Mouse (Mus musculus) forebrain, embryonic 13.5 days (tissue): ENCODE measurements around the gene Abca12. TPM values are rescaled to one million over a fixed set of nuclear protein-coding genes. Genes with fewer than 3 reads are reported as not detected.

Source experiments
- ATAC-seq: fragments of 200-750 bp; cut with Nextera tagmentation; 2 replicates; pipeline ENCODE4 v1.8.0; 2017
- H3K27ac ChIP-seq: fragments of 300-500 bp; sonication (generic); 2 replicates; pipeline ENCODE4 v1.5.1; 2015; ENCODE audit warnings: inconsistent platforms, mild to moderate bottlenecking, moderate library complexity
- H3K27me3 ChIP-seq: fragments of 300-500 bp; sonication (generic); 2 replicates; pipeline ENCODE4 v1.6.1; 2015; ENCODE audit warnings: mild to moderate bottlenecking, inconsistent platforms
- H3K36me3 ChIP-seq: fragments of 300-500 bp; sonication (generic); 2 replicates; pipeline ENCODE4 v1.6.1; 2015; ENCODE audit warnings: mild to moderate bottlenecking, inconsistent platforms; ENCODE audit not compliant: poor library complexity, severe bottlenecking
- H3K4me1 ChIP-seq: fragments of 300-500 bp; sonication (generic); 2 replicates; pipeline ENCODE4 v1.6.1; 2015; ENCODE audit warnings: inconsistent platforms
- H3K4me2 ChIP-seq: fragments of 300-500 bp; sonication (generic); 2 replicates; pipeline ENCODE4 v1.6.1; 2015; ENCODE audit warnings: inconsistent platforms, mild to moderate bottlenecking, moderate library complexity
- H3K4me3 ChIP-seq: fragments of 300-500 bp; sonication (generic); 2 replicates; pipeline ENCODE4 v1.5.1; 2015; ENCODE audit warnings: mild to moderate bottlenecking, inconsistent platforms
- H3K9ac ChIP-seq: fragments of 300-500 bp; sonication (generic); 2 replicates; pipeline ENCODE4 v1.6.1; 2015; ENCODE audit warnings: mild to moderate bottlenecking, inconsistent platforms
- H3K9me3 ChIP-seq: fragments of 300-500 bp; sonication (generic); replicated peaks from 2 replicates; pipeline ENCODE4 v1.6.1; 2016; ENCODE audit warnings: inconsistent platforms
- WGBS: fragments of 180-500 bp; shearing (Covaris S2); methylation state at CpG from one replicate; pipeline ENCODE4 v1.1.7; 2015; 5-methylcytosine and 5-hydroxymethylcytosine counted together
- polyA plus RNA-seq: library from polyadenylated mRNA; unstranded; fragments of >200 nt; fragmentation: Nextera tagmentation; extraction: Ambion mirVana; gene quantifications from 2 replicates; pipeline ENCODE4 v1.2.1, GENCODE M21; 2015

The Abca12 gene
- polyA plus RNA-seq, 1 experiment from 2014 or later: not detected

- no peak overlapping the region for H3K27ac ChIP-seq
- H3K9ac ChIP-seq: no peak overlapping the region
- H3K9me3 ChIP-seq: no peaks in the 10 kb centered on the region
- no peaks in the 10 kb centered on the region for H3K36me3 ChIP-seq
- no peak overlapping the region for H3K4me2 ChIP-seq
- no peaks in the 10 kb centered on the region for H3K27me3 ChIP-seq
- ATAC-seq: no peak
- H3K4me3 ChIP-seq: no peak overlapping the region
- 83% methylated on average over 6 of the region's 6 CpGs for WGBS
- H3K4me1 ChIP-seq: no peaks in the 10 kb centered on the region
Measured at GRCm38 (mm10) chr1:71310614-71311013, 104.1 kb downstream of the Abca12 start.

DNA sequence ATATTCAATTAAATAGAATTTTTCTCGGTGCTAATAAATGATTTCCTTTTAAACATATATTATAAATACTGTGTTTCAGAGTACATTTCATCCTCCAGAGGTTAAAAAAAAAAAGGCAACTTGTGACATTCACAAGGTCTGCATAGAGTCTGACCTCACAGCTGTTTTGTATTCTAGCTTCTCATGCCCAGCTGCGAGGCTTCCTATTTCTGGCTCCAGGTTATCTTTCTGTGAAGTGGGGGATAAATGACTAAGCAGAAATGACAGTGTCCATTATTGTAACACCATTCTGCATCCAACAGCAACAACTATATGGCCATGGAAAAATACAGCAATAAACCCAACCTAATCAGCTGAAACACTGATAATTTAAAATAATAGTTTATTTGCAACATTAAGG, 107.3 kb downstream of the Abca12 start:
- Histone ChIP-seq H3K4me3 (no peak overlapping the region), H3K36me3 (no peaks in the 10 kb centered on the region), H3K9ac (no peak overlapping the region), H3K9me3 (no peaks in the 10 kb centered on the region), H3K27ac (no peak overlapping the region), H3K27me3 (no peaks in the 10 kb centered on the region), H3K4me2 (no peak overlapping the region), H3K4me1 (no peaks in the 10 kb centered on the region)
- 62% methylated on average over 2 of the region's 2 CpGs for WGBS
- ATAC-seq: no peak

GRCm38 (mm10) chr1:71306196-71306595, 108.5 kb downstream of the Abca12 start:
- WGBS: 58% methylated on average over 3 of the region's 3 CpGs
- Histone ChIP-seq H3K4me2 (no peak overlapping the region), H3K9ac (no peak overlapping the region), H3K4me1 (no peaks in the 10 kb centered on the region), H3K27ac (no peak overlapping the region), H3K36me3 (no peaks in the 10 kb centered on the region), H3K27me3 (no peaks in the 10 kb centered on the region), H3K4me3 (no peak overlapping the region), H3K9me3 (no peaks in the 10 kb centered on the region)
- ATAC-seq: no peak

GRCm38 (mm10) chr1:71304588-71304987, 110.1 kb downstream of the Abca12 start:
- H3K9me3 ChIP-seq: no peaks in the 10 kb centered on the region
- no peaks in the 10 kb centered on the region for H3K27me3 ChIP-seq
- H3K36me3 ChIP-seq: no peaks in the 10 kb centered on the region
- whole genome bisulfite sequencing: 70% methylated on average over 2 of the region's 2 CpGs
- ATAC-seq: no peak
- H3K4me3 ChIP-seq: no peak overlapping the region
- H3K4me1 ChIP-seq: no peaks in the 10 kb centered on the region
- no peak overlapping the region for H3K9ac ChIP-seq
- no peak overlapping the region for H3K27ac ChIP-seq
- H3K4me2 ChIP-seq: no peak overlapping the region

DNA sequence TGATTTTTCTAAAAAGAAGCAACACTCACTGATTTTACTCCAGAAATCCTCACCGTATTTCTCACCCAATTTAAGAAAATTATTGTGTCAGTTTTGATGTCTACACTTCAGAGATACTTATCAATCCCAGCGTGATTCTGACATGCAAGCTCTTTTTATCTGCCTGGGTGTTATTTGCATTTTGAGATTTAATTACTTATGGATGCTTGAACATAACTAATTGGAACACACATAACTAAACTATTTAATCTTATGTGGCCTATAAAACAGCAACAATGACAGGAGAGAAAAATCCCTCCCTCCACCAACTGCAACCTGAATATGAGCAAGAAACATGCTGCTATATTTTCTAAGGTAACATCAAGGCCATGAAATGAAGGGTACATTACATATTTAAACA, 117.7 kb downstream of the Abca12 start:
- Histone ChIP-seq H3K27ac (no peak overlapping the region), H3K27me3 (no peaks in the 10 kb centered on the region), H3K4me3 (no peak overlapping the region), H3K4me2 (no peak overlapping the region), H3K9me3 (no peaks in the 10 kb centered on the region), H3K36me3 (no peaks in the 10 kb centered on the region), H3K9ac (no peak overlapping the region), H3K4me1 (peaks cover 7% of the 10 kb centered on the region; the same call in 1 of the 2 replicates)
- no peak for ATAC-seq
- 28% methylated on average over 2 of the region's 2 CpGs for WGBS

DNA sequence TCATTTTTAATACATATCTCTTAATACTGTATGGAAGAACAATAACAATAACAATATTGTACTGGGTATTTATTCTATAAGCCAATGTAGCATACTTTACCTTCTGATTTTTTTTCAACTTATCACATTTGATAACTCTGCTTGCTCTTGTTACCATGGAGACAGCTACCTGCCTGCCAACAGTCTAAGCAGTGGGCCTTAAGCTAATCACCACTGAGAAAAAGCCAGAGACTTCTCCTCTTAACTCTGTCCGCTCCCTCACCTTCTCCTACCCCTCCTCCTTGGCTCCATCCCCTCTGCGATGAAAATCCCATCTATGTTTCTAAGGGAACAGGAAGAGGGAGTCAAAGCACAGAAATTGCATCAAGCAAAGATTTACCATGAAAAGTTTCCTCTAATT, 118.1 kb downstream of the Abca12 start:
- H3K27ac ChIP-seq: no peak overlapping the region
- no peaks in the 10 kb centered on the region for H3K27me3 ChIP-seq
- H3K4me3 ChIP-seq: no peak overlapping the region
- peak; percentile 66 for ATAC-seq
- no peaks in the 10 kb centered on the region for H3K36me3 ChIP-seq
- H3K4me2 ChIP-seq: no peak overlapping the region
- H3K9me3 ChIP-seq: no peaks in the 10 kb centered on the region
- H3K9ac ChIP-seq: no peak overlapping the region
- peaks cover 10% of the 10 kb centered on the region; the same call in 1 of the 2 replicates for H3K4me1 ChIP-seq
- WGBS: 50% methylated on average over 2 of the region's 2 CpGs

GRCm38 (mm10) chr1:71291917-71292316, 122.8 kb downstream of the Abca12 start:
- no peaks in the 10 kb centered on the region for H3K27me3 ChIP-seq
- no peak overlapping the region for H3K27ac ChIP-seq
- H3K9ac ChIP-seq: no peak overlapping the region
- 32% methylated on average over 3 of the region's 3 CpGs for WGBS
- no peaks in the 10 kb centered on the region for H3K9me3 ChIP-seq
- H3K4me3 ChIP-seq: no peak overlapping the region
- H3K36me3 ChIP-seq: no peaks in the 10 kb centered on the region
- peak; percentile 68 for ATAC-seq
- H3K4me2 ChIP-seq: no peak overlapping the region
- H3K4me1 ChIP-seq: peaks cover 8% of the 10 kb centered on the region; the same call in 1 of the 2 replicates

- 17% methylated on average over 5 of the region's 5 CpGs for WGBS
- 0 out of 2 replicates have a peak, but pooled peaks have one; percentile 33 for ATAC-seq
Measured at GRCm38 (mm10) chr1:71289511-71289910, 125.2 kb downstream of the Abca12 start.

DNA sequence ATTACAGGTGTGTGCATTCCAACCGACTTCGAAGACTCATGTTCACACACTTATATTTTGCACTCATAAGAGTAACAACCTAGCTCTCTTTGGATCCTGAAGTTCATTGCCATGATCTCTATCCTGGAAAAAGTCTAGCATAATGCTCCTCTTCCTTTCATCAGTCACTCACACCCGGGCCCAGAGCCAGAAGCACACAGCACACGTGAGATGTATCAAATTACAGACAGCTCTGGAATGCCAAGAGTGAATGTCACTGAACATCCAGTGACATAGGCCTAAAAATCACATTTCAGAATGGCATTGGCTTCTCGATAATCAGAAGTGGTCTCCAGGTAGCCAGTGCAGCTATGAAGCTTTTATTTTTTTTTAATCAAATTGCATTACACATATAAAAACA, 137.8 kb downstream of the Abca12 start:
- Histone ChIP-seq H3K9ac (no peak overlapping the region), H3K9me3 (no peaks in the 10 kb centered on the region), H3K36me3 (no peaks in the 10 kb centered on the region), H3K27ac (no peak overlapping the region), H3K4me3 (no peak overlapping the region), H3K4me1 (no peaks in the 10 kb centered on the region), H3K27me3 (no peaks in the 10 kb centered on the region), H3K4me2 (no peak overlapping the region)
- ATAC-seq: no peak
- 53% methylated on average over 5 of the region's 5 CpGs for WGBS

More at GRCm38 (mm10) chr1:71289511-71289910, 125.2 kb downstream of the Abca12 start:
- H3K36me3 ChIP-seq: no peaks in the 10 kb centered on the region
- H3K27ac ChIP-seq: no peak overlapping the region
- H3K4me3 ChIP-seq: no peak overlapping the region
- H3K4me1 ChIP-seq: peaks cover 4% of the 10 kb centered on the region; the same call in 1 of the 2 replicates
- no peaks in the 10 kb centered on the region for H3K9me3 ChIP-seq
- no peak overlapping the region for H3K9ac ChIP-seq
- no peaks in the 10 kb centered on the region for H3K27me3 ChIP-seq
- H3K4me2 ChIP-seq: no peak overlapping the region

DNA sequence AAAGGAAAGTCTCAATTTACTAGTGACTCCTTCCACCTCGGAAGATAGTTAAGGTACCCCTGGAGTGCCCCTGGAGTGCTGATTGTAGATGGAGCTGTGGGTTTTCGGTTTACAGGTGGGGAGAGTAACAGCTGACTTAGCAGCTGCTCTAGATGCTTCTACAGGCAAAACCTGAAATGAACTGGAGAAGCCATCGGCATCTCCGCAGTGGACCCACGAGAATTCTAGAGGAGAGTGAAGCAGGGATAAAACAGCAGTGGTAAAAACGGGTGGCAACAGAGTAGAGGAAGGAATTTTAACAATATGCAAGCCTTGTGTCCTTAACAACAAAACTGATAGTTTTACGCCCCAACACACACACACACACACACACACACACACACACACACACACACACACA, 142.2 kb downstream of the Abca12 start:
- WGBS: 80% methylated on average over 7 of the region's 7 CpGs
- H3K4me1 ChIP-seq: no peaks in the 10 kb centered on the region
- no peaks in the 10 kb centered on the region for H3K27me3 ChIP-seq
- no peak overlapping the region for H3K4me3 ChIP-seq
- no peak overlapping the region for H3K27ac ChIP-seq
- no peak overlapping the region for H3K9ac ChIP-seq
- no peak overlapping the region for H3K4me2 ChIP-seq
- H3K9me3 ChIP-seq: no peaks in the 10 kb centered on the region
- no peak for ATAC-seq
- no peaks in the 10 kb centered on the region for H3K36me3 ChIP-seq

DNA sequence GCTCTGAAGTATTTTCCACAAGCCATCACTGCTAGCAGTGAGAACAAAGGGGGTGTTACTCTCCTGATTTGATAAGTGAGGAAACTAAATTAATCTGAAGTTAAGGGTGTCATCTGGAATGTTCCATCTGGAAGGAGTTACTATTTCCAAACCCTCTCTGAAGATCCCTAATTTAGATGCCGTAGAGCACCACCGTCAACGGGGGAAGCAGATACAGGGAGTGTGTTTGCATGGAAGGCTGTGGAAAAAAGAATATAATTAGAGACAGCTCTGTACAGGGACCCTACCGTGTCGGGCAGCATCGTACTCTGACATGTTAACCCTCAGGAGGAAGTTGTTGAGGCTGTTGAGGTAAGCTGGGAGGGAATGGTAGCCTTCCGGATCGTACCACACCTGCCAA, 142.6 kb downstream of the Abca12 start:
- 67% methylated on average over 8 of the region's 8 CpGs for WGBS
- ATAC-seq: peak; percentile 10; the same call in 1 of the 2 replicates

GRCm38 (mm10) chr1:71270083-71270482, 144.6 kb downstream of the Abca12 start:
- H3K4me1 ChIP-seq: no peaks in the 10 kb centered on the region
- no peaks in the 10 kb centered on the region for H3K36me3 ChIP-seq
- H3K27me3 ChIP-seq: no peaks in the 10 kb centered on the region
- H3K27ac ChIP-seq: no peak overlapping the region
- H3K4me3 ChIP-seq: no peak overlapping the region
- 95% methylated on average over 3 of the region's 3 CpGs for WGBS
- no peak overlapping the region for H3K9ac ChIP-seq
- H3K9me3 ChIP-seq: no peaks in the 10 kb centered on the region
- ATAC-seq: no peak
- no peak overlapping the region for H3K4me2 ChIP-seq

More for the DNA sequence above, 142.6 kb downstream of the Abca12 start:
- Histone ChIP-seq H3K9ac (no peak overlapping the region), H3K27me3 (no peaks in the 10 kb centered on the region), H3K4me1 (no peaks in the 10 kb centered on the region), H3K9me3 (no peaks in the 10 kb centered on the region), H3K36me3 (no peaks in the 10 kb centered on the region), H3K27ac (no peak overlapping the region), H3K4me2 (no peak overlapping the region), H3K4me3 (no peak overlapping the region)

GRCm38 (mm10) chr1:71266630-71267029, 148.1 kb downstream of the Abca12 start:
- Histone ChIP-seq H3K36me3 (no peaks in the 10 kb centered on the region), H3K4me1 (no peaks in the 10 kb centered on the region), H3K4me3 (no peak overlapping the region), H3K9ac (no peak overlapping the region), H3K27ac (no peak overlapping the region), H3K4me2 (no peak overlapping the region), H3K27me3 (no peaks in the 10 kb centered on the region), H3K9me3 (no peaks in the 10 kb centered on the region)
- 66% methylated on average over 8 of the region's 8 CpGs for WGBS
- ATAC-seq: no peak
